Mouse (Mus musculus): ENCODE data around the gene Gramd1a.

Gene Gramd1a

GRCm38 (mm10) chr7:31151301-31152241 is 4.1 kb downstream of the Gramd1a start:
- no peak for DNase-seq (ENCODE audit: low read depth)

DNA sequence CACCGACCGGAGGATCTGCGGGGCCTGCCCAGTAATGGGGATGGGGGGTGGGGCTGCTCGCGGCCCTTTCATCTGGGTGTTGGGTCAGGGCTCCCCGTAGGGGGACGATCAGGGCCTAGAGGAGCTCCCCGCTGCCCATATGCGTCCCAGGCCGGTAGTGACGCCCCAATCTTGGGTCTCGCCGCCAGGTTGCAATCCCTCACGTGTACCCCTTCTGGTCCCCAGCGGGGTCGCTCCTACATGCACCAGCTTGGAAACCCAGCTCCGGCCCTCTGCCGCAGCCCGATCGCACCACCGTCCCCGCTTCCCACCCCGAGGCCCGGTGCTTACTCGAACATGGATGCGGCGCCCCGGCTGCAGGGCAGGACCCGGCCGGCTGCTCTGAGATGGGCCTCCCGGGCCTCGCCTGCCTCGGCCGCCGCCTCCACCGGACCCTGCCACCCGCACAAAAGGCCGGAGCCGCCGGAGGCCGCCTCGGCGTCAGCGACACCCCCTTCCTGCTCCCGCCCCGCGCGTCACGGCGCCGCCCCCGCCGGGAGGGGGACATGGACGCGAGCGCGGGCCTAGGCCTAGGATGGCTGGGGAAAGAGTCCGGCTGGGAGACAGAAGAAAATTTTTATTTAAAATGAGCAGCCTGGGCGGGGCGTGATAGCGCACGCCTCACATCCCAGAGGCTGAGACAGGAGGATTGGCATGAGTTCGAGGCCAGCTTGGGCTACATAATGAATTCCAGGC is 5.0 kb downstream of the Gramd1a start:
- no peak for DNase-seq (ENCODE audit: low read depth)

GRCm38 (mm10) chr7:31149751-31150565 is 5.7 kb downstream of the Gramd1a start:
- DNase-seq (ENCODE audit: low read depth) = no peak

DNA sequence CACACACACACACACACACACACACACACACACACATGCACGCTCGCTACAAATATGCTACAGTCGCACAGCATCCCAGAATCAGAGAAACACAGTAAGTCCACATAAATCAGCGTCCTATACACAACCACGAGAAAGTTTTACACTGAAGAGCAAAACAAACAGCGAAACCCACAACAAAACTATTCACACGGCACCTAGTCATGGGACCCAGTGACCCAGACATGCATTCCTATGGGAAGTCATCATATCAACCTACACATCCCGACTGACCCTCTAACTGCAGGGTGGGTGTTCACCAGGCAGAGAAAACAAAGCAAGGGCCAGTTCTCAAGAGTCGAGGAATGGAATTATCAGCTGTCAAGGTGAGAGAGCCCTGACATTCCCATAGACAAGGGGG is 6.4 kb downstream of the Gramd1a start:
- DNase-seq (ENCODE audit: low read depth) = no peak

GRCm38 (mm10) chr7:31148756-31149155 is 6.9 kb downstream of the Gramd1a start:
- DNase-seq (ENCODE audit: low read depth) = no peak

DNA sequence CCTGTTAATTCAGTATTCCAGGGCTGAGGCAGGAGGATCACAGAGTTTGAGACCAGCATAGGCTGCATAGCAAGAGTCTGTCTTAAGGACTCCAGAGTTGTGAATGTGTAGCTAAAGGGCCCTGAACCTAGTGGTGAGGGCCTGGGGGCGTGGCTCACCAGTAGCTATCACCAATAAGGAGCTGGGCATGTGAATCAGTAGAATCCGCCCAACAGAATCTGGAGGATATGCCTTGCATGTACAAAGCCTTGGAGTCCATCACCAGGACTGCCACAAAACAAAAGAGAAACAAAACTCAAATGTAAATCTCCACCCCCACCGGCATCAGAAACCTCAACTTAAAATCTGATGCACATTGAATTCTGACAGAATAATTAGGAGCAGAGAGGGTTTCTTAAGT is 7.6 kb downstream of the Gramd1a start:
- DNase-seq (ENCODE audit: low read depth) = no peak

DNA sequence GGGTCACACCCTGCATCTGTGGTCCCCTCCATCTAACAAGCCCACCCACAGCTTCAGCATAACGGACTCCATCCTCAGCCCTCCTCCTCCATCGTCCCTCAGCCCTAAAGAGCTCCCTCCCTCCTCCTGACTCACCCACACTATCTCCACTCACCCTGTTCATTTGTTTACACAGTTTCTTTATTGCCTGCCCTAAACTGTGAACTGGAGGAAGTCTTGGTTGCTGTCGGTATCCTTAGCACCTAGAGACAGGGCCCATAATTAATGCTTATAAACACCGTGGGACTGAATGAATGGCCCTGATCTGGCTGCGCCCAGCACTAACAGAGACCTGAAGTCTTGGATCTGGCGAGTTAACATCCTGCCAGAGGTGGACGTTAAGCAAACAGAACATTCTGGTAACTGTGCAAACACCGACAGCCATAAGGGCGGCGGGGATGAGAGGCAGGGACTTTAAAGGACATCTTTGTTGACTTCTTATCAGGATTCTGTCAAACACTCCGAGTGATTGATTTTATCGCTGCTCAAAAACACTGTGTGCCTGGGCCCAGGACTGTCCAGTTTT is 10.0 kb downstream of the Gramd1a start:
- DNase-seq (ENCODE audit: low read depth) = no peak

DNA sequence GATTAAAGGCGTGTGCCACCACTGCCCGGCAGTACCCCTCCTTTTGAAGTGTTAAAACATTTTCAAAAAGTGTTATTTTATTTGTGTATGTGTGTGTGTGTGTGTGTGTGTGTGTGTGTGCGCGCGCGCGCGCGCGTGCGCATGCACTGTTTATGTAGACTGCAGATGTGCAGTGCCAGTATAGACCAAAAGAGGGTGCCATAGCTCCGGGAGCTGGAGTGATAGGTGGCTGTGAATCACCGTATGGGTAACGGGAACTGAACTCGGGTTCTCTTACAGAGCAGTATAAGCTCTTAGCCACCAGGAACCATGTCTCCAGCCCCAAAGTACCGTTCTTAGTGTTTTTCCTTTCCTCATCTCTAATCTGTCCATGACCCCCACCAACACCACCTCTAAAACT is 10.8 kb downstream of the Gramd1a start:
- no peak for DNase-seq (ENCODE audit: low read depth)

DNA sequence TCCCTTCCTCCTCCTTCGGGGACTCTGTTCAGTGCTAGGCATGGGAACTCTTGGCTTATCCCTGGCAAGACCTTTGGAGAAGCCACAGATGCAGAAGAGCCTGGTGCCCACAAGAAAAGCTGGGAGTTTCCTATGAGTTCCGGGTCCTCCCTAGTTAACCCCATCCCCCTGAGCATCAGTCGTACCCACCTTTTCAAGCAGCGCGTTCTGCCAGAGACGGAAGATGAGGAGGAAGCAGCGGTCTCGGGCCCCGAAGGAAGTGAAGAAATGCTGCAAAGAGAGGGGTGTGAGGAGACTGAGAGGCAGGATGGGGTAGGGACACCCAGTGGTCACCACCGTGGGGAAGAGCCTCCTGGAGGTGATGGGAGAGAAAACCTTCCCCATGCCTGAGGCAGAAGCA is 14.8 kb downstream of the Gramd1a start:
- no peak for DNase-seq (ENCODE audit: low read depth)

GRCm38 (mm10) chr7:31140302-31140701 is 15.4 kb downstream of the Gramd1a start:
- DNase-seq (ENCODE audit: low read depth) = no peak

DNA sequence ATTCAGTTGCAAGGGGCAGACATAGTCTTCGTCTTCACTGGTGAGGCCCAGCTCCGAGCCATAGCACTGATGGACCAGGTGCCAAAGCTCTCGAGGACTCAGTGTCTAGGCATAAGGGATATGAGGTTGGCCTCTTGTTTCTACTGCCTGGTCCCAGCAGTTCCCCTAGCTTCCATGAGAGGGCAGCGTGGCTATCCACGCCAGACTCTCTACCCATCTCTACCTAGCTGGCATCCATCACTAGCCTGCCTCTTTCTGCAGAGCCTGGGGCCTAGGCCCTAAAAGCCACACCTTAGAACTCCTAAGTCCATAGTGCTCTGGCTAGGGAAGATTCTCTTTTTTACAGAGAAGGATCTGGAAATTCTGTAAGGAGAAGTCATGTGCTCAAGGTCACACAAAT is 15.9 kb downstream of the Gramd1a start:
- no peak for DNase-seq (ENCODE audit: low read depth)

DNA sequence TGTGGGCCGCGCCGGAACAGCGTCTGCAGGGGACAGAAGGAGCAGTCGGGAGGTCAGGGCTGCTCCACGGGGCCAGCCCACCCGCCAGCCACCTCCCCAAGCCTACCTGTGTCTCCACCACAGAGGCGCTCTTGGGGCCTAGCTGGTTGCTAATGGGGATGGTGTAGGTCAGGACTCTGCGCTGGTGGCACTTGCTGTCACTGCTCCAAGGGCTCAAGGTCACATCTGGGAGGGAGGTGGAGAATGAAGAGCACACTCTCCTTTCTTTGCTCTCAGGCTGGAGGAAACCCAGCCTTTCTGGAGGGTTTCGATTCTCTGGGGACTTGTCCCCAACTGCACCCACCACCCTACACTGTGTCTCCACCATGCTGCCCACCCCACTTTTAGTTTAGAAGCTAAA is 20.0 kb downstream of the Gramd1a start:
- DNase-seq (ENCODE audit: low read depth) = no peak

DNA sequence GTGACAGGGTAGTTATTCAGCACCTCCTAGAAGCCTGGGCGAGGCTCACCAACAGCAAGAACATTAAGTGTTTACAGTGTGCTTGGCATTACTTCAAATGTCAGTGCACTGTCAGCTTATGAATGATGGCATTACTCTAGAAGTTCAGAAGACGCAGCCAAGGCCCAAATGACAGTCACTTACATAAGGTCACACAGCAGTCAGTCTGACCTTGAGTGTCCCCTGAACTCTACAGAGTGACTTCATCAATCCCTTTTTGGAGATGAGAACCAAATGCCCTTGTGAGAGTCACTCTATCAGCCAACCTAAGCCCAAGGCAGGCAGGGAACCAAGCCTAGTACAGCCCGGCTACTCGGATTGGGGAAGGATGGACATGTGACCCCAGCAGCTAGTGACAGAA is 23.8 kb downstream of the Gramd1a start:
- DNase-seq (ENCODE audit: low read depth) = no peak

GRCm38 (mm10) chr7:31130841-31131240 is 24.9 kb downstream of the Gramd1a start:
- no peak for DNase-seq (ENCODE audit: low read depth)

DNA sequence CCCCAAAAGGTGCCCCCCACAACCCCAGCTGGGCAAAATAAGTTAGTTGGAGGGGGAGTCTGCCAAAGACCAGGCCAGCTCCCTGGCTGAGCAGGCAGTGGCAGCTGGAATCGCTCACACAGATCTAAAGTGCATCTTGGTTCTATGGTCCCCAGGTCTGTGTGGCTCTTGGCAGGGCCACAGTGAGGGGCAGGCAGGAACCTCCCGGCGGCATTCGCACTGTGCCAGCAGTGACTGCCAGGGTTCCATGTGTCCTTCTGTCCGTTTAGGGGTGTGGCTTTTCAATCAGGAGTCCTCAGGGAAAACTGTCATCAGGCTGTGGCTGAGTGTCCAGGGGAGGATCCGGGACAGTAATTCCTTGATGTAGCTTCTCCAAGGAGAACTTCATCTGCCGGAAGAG is 25.5 kb downstream of the Gramd1a start:
- DNase-seq (ENCODE audit: low read depth) = no peak

DNA sequence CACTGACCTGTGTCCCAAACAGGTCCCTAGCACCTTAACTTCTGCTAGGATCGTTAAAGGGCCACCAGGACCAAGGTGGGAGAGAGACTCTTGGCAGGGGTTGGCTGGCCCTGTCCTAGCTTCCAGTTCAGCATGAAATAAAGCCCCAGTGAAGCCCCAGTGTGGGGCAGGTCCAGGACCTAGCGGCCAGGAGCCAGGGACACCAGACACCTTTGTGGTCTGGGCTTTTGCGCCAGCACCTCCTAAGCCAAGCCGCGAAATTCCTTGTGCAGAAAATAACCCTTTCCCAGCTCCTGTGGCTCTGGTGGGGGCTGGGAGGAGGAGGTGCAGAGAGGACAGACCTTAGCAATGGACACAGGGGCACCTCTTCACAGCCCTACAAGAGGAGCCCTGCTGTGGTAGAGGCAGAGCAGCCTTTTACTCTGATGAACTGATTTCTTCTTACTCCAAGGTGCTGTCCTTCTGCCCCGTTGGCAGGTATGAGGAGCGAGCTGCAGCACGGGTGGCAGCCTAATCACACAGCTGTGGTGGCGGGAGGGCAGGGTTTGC is 27.5 kb downstream of the Gramd1a start:
- DNase-seq (ENCODE audit: low read depth) = no peak

DNA sequence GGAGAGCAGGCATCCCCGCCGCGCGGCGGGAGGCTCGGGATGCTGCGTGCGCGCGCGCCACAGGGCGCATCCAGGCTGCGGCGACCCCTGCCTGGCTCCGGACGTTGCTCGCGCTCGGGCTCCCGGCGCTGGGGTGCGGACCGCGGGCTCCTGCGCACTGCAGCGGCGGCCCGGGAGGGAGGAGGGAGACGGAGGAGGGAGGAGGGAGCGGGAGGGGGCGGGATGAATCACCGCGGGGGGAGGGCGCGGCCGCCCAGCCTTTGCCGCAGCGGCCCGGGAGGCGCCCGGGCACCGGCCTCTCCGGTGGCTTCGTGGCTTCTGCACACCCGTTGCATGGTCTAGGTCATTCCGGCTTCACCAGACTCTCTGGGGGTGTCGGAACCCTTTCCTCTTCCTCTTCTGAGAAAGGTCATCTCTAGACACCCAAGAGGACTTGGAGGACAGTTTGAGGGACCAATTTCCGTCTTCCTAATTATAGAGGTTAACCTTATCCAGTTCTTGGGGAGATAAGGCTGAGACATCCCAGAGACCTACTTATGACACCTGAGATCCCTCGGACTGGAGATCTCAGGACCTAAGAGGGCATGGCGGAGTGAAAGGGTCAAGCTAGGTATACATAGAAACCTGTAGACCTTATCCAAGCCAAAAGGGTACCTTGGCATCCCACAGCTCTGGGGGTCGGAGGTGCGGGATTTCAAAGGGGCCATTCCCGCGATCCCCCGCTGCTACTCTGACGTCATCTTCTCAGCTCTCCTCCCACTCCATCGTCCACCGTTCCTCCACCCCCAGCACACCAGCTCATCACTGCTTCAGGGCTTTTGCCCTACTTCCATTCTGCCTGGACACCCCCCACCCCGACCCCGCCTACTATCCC is 28.6 kb downstream of the Gramd1a start, which contains the start of gene Scn1b:
Scn1b (minus strand) TSS at position 153 of the 874 bp plus-strand sequence.
- DNase-seq (ENCODE audit: low read depth) = no peak

DNA sequence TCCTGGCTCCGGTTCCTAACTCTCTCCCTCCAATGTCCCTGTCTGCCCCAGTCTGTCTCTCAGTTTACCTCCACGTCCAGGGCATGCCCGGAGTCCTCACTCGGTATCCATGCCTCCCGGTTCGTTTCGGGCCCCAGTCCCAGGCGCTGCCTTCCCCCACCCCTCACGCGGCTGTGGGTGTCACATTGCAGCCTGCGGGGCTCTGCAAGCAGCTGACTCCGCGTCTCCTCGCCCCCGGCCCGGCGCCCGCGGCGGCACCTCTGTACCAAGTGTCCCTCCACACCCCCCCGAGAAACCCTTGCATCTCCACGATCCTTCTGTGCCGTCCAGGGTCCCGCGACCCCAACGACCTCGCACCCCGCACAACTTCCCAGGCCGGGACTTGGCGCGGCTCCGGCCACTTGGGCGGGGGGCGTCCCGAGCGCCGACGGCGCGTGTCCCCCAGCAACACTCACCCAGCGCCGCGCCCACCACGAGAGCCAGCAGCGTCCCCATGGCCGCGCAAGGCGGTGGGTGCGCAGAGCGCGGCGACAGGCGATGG is 29.4 kb downstream of the Gramd1a start:
- DNase-seq (ENCODE audit: low read depth) = no peak

GRCm38 (mm10) chr7:31125116-31125515 is 30.6 kb downstream of the Gramd1a start:
- DNase-seq (ENCODE audit: low read depth) = no peak

DNA sequence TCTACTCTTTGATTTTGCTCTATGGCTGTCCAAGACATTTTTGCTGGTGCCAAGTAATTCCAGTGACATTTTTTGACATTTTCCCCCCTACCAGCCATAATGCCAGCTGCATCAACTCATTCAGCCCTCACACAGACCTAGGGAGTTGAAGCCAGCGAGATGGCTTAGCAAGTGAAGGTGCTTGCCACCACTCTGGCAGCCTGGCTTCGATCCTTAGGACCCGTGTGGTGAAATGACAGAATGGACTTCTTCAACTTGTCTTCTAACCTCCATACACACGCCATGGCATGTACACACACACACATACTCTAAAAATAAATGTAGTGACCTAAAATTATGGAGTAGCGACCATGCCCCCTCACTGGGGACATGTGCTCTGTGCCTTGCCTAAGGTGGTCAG is 31.3 kb downstream of the Gramd1a start:
- no peak for DNase-seq (ENCODE audit: low read depth)
